Mouse (Mus musculus) midbrain, postnatal 0 days (tissue): ENCODE measurements around the gene Rhobtb3. TPM values are rescaled to one million over a fixed set of nuclear protein-coding genes. Genes with fewer than 3 reads are reported as not detected.

ENCODE experiments used
- ATAC-seq: fragments of 200-750 bp; cut with Nextera tagmentation; 2 replicates; pipeline ENCODE4 v1.8.0; 2017; ENCODE audit warnings: moderate number of reproducible peaks, mild to moderate bottlenecking, moderate TSS enrichment, moderate library complexity; ENCODE audit not compliant: low FRiP score
- DNase-seq: peaks from one replicate; pipeline ENCODE4 v3.0.0-alpha.2; 2015; ENCODE audit warnings: low spot score
- H3K27ac ChIP-seq: fragments of 300-500 bp; sonication (generic); 2 replicates; pipeline ENCODE4 v1.5.1; 2014; ENCODE audit warnings: low read depth, mild to moderate bottlenecking, low read length, mixed read lengths
- H3K27me3 ChIP-seq: fragments of 300-500 bp; sonication (generic); 2 replicates; pipeline ENCODE4 v1.6.1; 2014; ENCODE audit warnings: low read length, control low read depth, mixed read lengths; ENCODE audit not compliant: insufficient read depth
- H3K36me3 ChIP-seq: fragments of 300-500 bp; sonication (generic); 2 replicates; pipeline ENCODE4 v1.6.1; 2014; ENCODE audit warnings: low read length, control low read depth, mixed read lengths; ENCODE audit not compliant: insufficient read depth
- H3K4me1 ChIP-seq: fragments of 300-500 bp; sonication (generic); 2 replicates; pipeline ENCODE4 v1.6.1; 2014; ENCODE audit warnings: mild to moderate bottlenecking, control low read depth, antibody characterized with exemption, low read length, mixed read lengths; ENCODE audit not compliant: insufficient read depth
- H3K4me2 ChIP-seq: fragments of 300-500 bp; sonication (generic); 2 replicates; pipeline ENCODE4 v1.6.1; 2014; ENCODE audit warnings: low read depth, mild to moderate bottlenecking, low read length, mixed read lengths; ENCODE audit not compliant: poor library complexity, severe bottlenecking
- H3K4me3 ChIP-seq: fragments of 300-500 bp; sonication (generic); 2 replicates; pipeline ENCODE4 v1.5.1; 2014; ENCODE audit warnings: low read depth, mild to moderate bottlenecking, low read length, moderate library complexity
- H3K9ac ChIP-seq: fragments of 300-500 bp; sonication (generic); replicated peaks from 2 replicates; pipeline ENCODE4 v1.6.1; 2014; ENCODE audit warnings: mild to moderate bottlenecking, low read length, moderate library complexity, mixed read lengths; ENCODE audit not compliant: poor library complexity, severe bottlenecking
- H3K9me3 ChIP-seq: fragments of 300-500 bp; sonication (generic); 2 replicates; pipeline ENCODE4 v1.6.1; 2016; ENCODE audit warnings: low read length, control low read depth
- CTCF ChIP-seq: IDR thresholded peaks from 2 replicates; pipeline ENCODE4 v1.5.1; 2016; ENCODE audit warnings: antibody characterized with exemption, mild to moderate bottlenecking
- polyA plus RNA-seq: library from polyadenylated mRNA; unstranded; fragments of >200 nt; fragmentation: Nextera tagmentation; extraction: Ambion mirVana; gene quantifications from 2 replicates; pipeline ENCODE4 v1.2.1, GENCODE M21; 2015
- total RNA-seq: library from RNA; depleted of rRNA; stranded (reverse); fragments of >200 nt; gene quantifications from 2 replicates; pipeline ENCODE4 v1.2.3, GENCODE M21; 2014; rRNA removed

Rhobtb3 gene
- total and polyA plus RNA-seq, 2 experiments from 2014 or later = 12.1 to 31.7 TPM

- Histone ChIP-seq H3K4me1 (no peaks in the 10 kb centered on the region), H3K27me3 (no peaks in the 10 kb centered on the region), H3K4me2 (no peak overlapping the region), H3K9me3 (no peaks in the 10 kb centered on the region), H3K36me3 (no peaks in the 10 kb centered on the region), H3K9ac (no peak overlapping the region), H3K4me3 (no peak overlapping the region), H3K27ac (no peak overlapping the region)
- no peak for ATAC-seq
- no peak for DNase-seq
- TF ChIP-seq CTCF = no peak
These were observed 123.8 kb downstream of the Rhobtb3 start for GRCm38 (mm10) chr13:75819898-75820297.

Other genes starting within 250 kb of the Rhobtb3 start
- gene Ell2, start 237.2 kb downstream of the Rhobtb3 start, total RNA-seq = 3.5 and 6.3 TPM in 2 replicates
- gene Ell2, start 237.2 kb downstream of the Rhobtb3 start, polyA plus RNA-seq = 1.1 and 2.2 TPM in 2 replicates
- 61.7 and 66.3 TPM in 2 replicates for gene Glrx, start 104.1 kb downstream of the Rhobtb3 start, total RNA-seq
- 69.3 and 71.4 TPM in 2 replicates for gene Glrx, start 104.1 kb downstream of the Rhobtb3 start, polyA plus RNA-seq
- gene Spata9, start 23.2 kb upstream of the Rhobtb3 start, total RNA-seq = 0.49 and 1.4 TPM in 2 replicates
- gene Spata9, start 23.2 kb upstream of the Rhobtb3 start, polyA plus RNA-seq = 3.8 and 4.7 TPM in 2 replicates
- 16.7 and 18.7 TPM in 2 replicates for gene Rfesd, start 74.8 kb upstream of the Rhobtb3 start, total RNA-seq
- gene Rfesd, start 74.8 kb upstream of the Rhobtb3 start, polyA plus RNA-seq = 25.4 and 25.5 TPM in 2 replicates
- 3.2 and 3.7 TPM in 2 replicates for gene Gpr150, start 113.1 kb upstream of the Rhobtb3 start, total RNA-seq
- 3.1 and 3.5 TPM in 2 replicates for gene Gpr150, start 113.1 kb upstream of the Rhobtb3 start, polyA plus RNA-seq
- 6.6 and 9.3 TPM in 2 replicates for gene Arsk, start 154.7 kb upstream of the Rhobtb3 start, total RNA-seq
- gene Arsk, start 154.7 kb upstream of the Rhobtb3 start, polyA plus RNA-seq = 3.9 and 4.8 TPM in 2 replicates
- 14.4 and 16.3 TPM in 2 replicates for gene Ttc37, start 154.8 kb upstream of the Rhobtb3 start, total RNA-seq
- 4.7 and 6.5 TPM in 2 replicates for gene Ttc37, start 154.8 kb upstream of the Rhobtb3 start, polyA plus RNA-seq